Mouse (Mus musculus): ENCODE results near the gene Ltb4r2.

- TF ChIP-seq CTCF (IDR thresholded peaks at IDR 0.05; ENCODE audit: extremely low read depth, insufficient read length, insufficient replicate concordance, low read depth, low read length) = no peak
- TF ChIP-seq POLR2A (IDR thresholded peaks at IDR 0.05; ENCODE audit: low read depth, low read length) = no peak
Measured at GRCm38 (mm10) chr14:55783958-55784235, 22.7 kb downstream of the Ltb4r2 start, which contains the start of gene Adcy4.
